Mouse (Mus musculus) MEL (cell line): ENCODE measurements around the gene Rnf114.

Experiments
- CTCF ChIP-seq, 3 experiments: IDR thresholded peaks in 2 of 3; conservative IDR thresholded peaks in 1 of 3; 2 replicates each; pipeline ENCODE4 v1.5.1; 2011 to 2012; ENCODE audit warnings: low read length in 3 of 3, low read depth in 2 of 3, mild to moderate bottlenecking in 2 of 3, improper control_type of control experiment in 1 of 3, inconsistent platforms in 1 of 3, mixed read lengths in 1 of 3, moderate library complexity in 1 of 3; ENCODE audit not compliant: control insufficient read depth in 1 of 3, insufficient read depth in 1 of 3, poor library complexity in 1 of 3, severe bottlenecking in 1 of 3
- EP300 ChIP-seq, 2 experiments: IDR thresholded peaks; 2 replicates each; pipeline ENCODE4 v1.6.1; 2011; ENCODE audit warnings: improper control_type of control experiment in 2 of 2, low read length in 2 of 2, low read depth in 1 of 2, mild to moderate bottlenecking in 1 of 2
- MAZ ChIP-seq: IDR thresholded peaks from 2 replicates; pipeline ENCODE4 v1.6.1; 2012; ENCODE audit warnings: low read depth, mild to moderate bottlenecking, inconsistent platforms, low read length, improper control_type of control experiment
- MXI1 ChIP-seq: IDR thresholded peaks from 2 replicates; pipeline ENCODE4 v1.6.1; 2011; ENCODE audit warnings: mild to moderate bottlenecking, low read depth, low read length, improper control_type of control experiment
- POLR2A ChIP-seq, 2 experiments: IDR thresholded peaks; 2 replicates each; pipeline ENCODE4 v1.6.1; 2011 to 2012; ENCODE audit warnings: low read length in 2 of 2, mild to moderate bottlenecking in 2 of 2, control low read depth in 1 of 2, improper control_type of control experiment in 1 of 2, low read depth in 1 of 2, moderate library complexity in 1 of 2; ENCODE audit not compliant: control insufficient read depth in 1 of 2, insufficient read depth in 1 of 2, poor library complexity in 1 of 2
- RCOR1 ChIP-seq: IDR thresholded peaks from 2 replicates; pipeline ENCODE4 v1.6.1; 2012; ENCODE audit warnings: low read depth, mild to moderate bottlenecking, inconsistent platforms, low read length, improper control_type of control experiment
- SMC3 ChIP-seq: IDR thresholded peaks from 2 replicates; pipeline ENCODE4 v1.6.1; 2011; ENCODE audit warnings: low read depth, low read length, improper control_type of control experiment

DNA sequence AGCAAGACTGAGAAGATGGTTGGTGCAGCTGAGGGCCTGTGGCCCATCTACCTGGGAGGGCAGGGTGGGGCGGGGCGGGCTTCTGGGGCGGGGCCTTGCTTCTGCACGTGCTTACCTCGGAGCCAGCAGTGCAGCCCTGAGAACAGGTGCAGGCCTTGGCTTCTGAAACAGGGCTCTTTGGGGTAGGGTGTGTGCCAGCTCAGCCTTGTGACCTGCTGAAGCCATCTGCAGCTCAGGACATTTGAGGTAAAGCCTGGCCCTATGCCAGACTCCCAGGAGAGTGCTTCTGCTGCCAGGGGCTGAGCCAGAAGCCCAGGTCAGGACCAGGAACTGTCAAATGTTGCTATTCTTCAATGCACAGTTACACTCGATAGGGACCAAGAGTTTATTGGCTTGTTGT, 20.9 kb upstream of the Rnf114 start:
- no peak for TF ChIP-seq MXI1
- no peak for TF ChIP-seq RCOR1
- TF ChIP-seq SMC3, result no peak
- TF ChIP-seq EP300 (IDR thresholded peaks at IDR 0.05; ENCODE audit: low read depth in 1 of 2, low read length in 2 of 2), result no peak
- no peak for TF ChIP-seq CTCF (IDR thresholded peaks at IDR 0.05 in 2 of 3, conservative IDR thresholded peaks at IDR 0.05 in 1 of 3; ENCODE audit: control insufficient read depth in 1 of 3, insufficient read depth in 1 of 3, low read depth in 2 of 3, low read length in 3 of 3, poor library complexity in 1 of 3, severe bottlenecking in 1 of 3)
- no peak for TF ChIP-seq MAZ
- no peak for TF ChIP-seq POLR2A (IDR thresholded peaks at IDR 0.05; ENCODE audit: control insufficient read depth in 1 of 2, insufficient read depth in 1 of 2, low read depth in 1 of 2, low read length in 2 of 2, poor library complexity in 1 of 2)
